Mouse (Mus musculus): ENCODE results near the gene Rad23b.

DNA sequence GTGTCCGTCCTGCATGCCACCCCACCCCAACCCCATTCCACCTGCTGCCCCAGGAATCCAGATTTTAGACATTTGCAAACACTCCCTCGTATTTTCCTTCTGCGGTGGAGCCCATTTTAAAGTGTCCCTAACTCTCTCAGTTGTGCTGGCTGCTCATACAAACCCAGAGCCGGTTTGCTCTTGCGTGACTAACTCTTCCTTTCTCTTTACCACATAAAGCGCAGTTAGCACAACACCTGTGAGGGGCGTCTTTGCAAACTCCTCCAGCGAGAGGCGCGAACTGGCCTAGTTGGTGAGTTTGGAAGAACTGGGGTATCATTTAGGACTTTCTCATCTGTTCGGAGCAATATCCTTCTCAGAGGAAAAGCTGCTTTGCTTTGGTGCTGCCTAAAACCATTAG, 21.4 kb upstream of the Rad23b start:
- TF ChIP-seq CTCF (IDR thresholded peaks at IDR 0.05; ENCODE audit: control insufficient read depth, insufficient read depth, low read length): no peak
- TF ChIP-seq POLR2A (IDR thresholded peaks at IDR 0.05; ENCODE audit: borderline replicate concordance, control insufficient read depth, low read depth, low read length): no peak

All from bone marrow, adult 2 months (tissue).